Mouse (Mus musculus): ENCODE measurements around the gene Slc22a23.

Slc22a23 gene

DNA sequence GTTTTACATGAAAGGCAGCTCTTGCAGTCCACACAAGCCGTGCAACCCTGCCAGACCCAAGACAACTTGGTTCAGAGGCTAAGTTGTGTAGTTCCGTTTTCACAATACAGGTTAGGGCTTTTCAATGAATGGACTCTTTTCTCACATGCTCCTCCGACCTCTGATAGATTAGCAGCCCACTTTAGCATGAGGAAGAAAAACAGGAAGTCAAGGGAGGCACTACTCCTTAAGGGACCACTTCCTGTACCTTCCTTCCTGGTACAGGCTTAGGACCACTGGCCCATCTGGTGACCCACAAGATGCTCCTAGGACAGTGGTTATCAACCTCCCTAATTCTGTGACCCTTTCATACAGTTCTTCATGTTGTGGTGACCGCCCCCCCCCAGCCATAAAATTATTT lies 116.1 kb downstream of the Slc22a23 start:
- no peak for DNase-seq

DNA sequence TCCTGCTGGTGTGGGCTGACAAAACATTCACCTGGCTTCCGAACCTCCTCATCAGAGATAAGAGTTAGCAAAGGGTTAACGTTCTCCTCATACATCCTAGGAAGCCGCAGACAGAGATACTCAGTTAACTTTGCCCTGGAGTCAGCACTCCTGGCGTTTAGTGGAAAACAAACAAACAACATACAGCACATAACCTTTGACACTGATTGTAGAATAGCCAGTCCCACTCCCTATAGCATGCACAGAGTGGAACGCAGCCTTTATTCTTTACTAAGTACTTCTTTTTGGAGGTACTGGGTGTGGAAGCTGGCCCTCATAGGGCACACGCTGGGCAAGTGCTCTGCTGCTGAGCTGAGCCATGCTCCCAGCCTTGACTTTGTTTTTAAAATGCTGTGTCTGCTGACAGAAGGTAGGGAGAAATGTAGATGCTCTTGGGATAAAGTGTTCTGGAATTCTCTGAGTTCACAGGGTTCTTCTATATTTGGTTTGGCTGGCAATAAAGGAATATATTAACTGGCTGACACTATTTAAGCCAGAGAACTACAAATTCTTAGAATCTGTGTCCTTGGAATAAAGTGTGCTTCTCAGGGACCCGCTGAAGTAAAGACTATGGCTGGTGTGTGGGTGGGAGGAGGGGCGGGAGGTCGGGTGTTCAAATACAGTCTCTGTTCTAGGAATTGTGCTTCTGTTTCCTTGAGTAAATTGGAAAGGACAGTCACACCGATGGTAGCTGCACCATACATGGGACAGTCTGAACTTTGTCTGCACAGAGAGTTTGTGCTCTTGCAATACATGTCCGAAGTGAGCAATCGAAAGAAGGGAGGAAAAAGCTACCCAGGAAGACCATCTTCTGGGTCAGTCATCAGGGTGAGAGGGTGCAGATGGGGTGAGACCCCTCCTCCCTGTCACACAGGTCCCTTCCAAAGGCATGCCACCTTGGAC lies 117.0 kb downstream of the Slc22a23 start:
- DNase-seq, result no peak

DNA sequence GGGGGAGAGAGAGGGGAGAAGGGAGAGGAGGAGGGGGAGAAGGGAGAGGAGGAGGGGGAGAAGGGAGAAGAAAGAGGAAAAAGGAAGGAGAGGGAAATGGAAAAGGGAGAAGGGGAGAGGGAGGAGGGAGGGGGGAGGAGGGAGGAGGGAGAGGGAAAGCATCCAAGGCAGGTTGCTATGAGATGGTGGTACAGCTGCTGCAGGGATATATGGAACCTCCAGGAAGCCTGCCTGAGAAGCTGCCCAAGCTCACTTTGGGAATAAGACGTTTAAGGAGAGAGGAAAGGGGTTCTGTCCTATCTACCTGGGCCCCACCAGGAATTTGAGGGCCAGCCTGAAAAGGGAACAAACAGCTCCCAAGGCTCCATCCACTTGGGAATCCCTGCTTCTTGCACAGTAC lies 118.0 kb downstream of the Slc22a23 start:
- no peak for DNase-seq

GRCm38 (mm10) chr13:34222985-34223384 lies 122.0 kb downstream of the Slc22a23 start:
- DNase-seq, result peak; percentile 86 to 87

DNA sequence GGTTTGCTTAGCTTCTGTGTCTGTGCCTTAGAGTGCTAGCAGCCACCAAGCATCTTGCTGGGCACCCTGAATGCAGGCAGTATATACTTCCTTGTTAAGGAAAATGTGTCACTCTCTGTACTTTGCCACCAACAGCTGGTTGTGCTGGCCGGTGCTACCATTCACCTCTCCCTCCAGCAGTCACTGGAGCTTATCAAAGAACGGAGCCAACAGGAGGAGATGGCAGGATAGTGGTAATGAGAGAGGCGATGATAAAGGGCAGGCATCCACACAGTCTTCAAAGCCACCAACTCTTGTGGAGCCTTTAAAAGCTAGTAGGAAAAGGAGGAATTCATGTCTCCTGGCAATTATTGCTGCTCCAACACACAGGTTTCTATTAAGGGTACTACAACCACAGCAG lies 125.3 kb downstream of the Slc22a23 start:
- no peak for DNase-seq

GRCm38 (mm10) chr13:34218776-34219175 lies 126.2 kb downstream of the Slc22a23 start:
- DNase-seq, result no peak

- no peak for DNase-seq
Observed at GRCm38 (mm10) chr13:34214855-34215254, 130.1 kb downstream of the Slc22a23 start.

DNA sequence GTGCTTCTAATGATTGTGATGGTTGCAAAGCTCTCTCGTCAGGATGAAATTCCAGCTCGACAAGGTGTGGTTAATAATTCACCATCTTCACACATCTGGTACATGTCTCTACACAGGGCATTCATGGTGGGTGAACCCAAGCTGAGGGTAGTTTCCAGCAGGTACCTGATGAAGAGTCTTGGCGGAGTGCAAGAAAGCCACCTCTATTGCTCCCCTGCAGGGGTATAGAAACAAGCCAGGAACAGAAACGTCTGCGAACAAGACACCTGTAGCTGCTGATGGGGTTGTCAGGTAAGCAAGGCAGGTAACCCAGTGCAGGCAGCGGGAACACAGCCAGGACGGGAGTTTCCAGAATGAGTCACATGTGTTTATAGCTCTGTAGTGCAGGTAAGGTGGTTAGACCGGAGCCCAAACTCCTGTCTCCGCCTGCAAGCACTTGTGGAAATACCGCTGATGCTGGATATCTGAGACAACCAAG lies 132.2 kb downstream of the Slc22a23 start:
- DNase-seq, result peak; percentile 72 to 79

DNA sequence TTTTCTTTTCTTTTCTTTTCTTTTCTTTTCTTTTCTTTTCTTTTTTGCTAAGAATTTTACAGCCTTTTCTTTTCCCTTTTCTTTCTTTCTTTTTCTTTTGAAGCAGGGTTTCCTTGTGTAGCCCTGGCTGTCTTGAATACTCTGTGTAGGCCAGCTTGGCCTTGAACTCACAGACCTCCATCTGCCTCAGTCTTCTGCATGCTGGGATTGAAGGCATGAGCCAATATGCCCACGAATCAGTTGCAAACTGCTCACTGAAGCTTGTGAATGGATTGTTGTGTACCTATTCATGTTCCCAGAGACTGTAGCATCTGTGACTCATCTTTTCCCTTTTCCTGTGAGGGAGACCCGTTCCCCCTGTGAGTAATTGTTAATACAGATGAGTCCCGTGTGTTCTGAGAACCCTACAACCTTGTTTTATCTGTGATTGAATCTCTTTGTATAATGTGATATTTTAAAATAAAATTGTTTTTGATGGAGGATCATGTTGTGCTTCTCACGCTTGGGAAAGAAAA lies 133.7 kb downstream of the Slc22a23 start:
- DNase-seq, result no peak

GRCm38 (mm10) chr13:34207714-34208470 lies 137.1 kb downstream of the Slc22a23 start:
- no peak for DNase-seq

GRCm38 (mm10) chr13:34205216-34205615 lies 139.8 kb downstream of the Slc22a23 start:
- DNase-seq, result peak; percentile 32 to 33

DNA sequence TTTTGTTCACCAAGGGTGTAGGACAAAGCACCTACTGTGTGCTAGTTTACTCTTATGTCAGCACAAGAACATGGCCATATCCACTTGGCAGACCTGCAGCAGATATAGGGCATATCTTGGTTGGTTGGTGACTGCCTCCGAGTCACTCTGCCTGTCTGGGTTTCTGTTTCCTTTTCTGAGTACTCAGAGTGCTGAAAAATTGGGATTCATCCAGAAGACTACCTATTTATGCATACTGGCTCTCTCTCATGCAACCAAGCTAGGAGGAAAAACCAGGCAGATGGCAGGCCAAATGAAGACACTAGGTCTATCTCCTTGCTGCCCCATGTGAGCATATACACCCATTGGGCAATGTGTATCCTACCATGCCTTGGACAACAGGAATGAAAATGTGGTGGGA lies 149.3 kb downstream of the Slc22a23 start:
- DNase-seq, result no peak

DNA sequence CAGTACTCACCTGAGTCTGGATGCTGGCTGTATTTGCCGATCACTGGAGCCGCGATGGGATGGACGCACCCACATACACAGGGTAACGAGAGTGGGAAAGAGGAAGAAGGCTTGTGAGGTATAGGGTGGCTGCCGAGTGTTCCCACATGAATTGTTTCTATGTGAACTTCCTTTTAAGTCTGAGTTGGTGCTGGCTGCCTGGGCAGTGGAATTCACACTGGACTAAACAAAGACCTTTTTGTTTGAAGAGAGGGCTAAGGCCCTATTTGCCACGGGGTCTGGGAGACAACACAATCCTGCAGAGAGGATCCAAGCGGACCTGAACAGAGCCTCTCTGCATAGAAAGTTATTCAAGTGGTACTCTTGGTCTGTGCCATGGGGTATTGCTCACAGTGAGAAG lies 151.6 kb downstream of the Slc22a23 start:
- DNase-seq, result no peak

GRCm38 (mm10) chr13:34192414-34193191 lies 152.4 kb downstream of the Slc22a23 start:
- peak in 1 of 2 experiments; percentile 28 for DNase-seq

DNA sequence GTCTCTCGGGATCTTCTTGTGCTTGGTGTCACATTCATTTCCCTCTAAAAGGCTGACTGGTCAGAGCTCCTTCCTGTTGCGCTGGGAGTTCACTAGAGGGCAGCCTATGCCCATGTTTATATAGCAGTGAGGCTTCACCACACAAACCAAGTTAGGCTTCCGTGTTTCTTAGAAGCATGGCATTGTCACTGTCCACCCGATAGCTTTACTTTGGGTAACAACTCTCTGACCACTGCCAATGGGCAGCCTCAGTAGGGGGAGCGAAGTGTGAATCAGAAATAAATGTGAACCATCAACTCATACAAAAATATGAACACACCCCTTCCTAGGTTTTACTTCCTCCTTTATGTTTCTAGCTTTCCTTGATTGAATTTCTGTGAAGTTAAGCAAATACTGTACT lies 157.4 kb downstream of the Slc22a23 start:
- peak; percentile 72 to 77 for DNase-seq

DNA sequence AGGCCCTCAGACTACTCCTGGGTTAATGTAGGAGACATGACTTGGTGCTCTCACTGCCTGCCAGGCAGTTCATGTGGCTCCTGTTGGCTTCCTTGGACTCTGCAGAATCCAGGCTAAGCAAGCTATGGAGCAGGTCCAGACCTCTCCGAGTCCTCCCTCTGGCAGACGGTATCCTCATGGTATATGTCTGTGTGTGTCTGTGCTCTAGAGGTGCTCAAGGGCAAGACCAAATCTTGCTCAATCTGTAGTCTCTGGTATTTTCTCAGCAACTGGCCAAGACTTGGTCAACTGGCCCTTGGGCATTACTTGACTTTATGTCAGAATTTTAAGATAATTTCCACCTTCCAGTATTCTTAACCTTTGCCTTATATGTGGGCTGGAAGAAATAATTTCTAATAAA lies 159.6 kb downstream of the Slc22a23 start:
- no peak for DNase-seq

- DNase-seq, result no peak
Observed at GRCm38 (mm10) chr13:34181624-34182023, 163.4 kb downstream of the Slc22a23 start.

DNA sequence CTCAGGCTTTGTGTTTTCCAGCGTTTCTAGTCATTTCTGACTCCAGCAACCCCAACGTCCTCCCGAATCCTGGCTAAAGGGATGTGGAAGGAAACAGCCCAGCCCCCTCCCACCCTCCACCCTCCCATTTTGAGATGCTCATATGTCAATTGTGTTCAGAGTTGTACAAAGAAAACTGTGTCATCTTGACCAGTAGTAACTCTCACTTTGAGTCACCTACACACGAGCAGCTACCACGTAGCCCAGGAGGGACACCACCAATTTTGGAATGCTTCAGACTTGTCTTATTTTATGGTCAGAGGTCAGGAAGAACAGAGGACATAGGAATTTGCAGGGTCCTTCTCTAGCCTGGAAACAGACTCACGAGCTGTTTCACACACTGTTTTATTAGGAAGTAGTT lies 171.0 kb downstream of the Slc22a23 start:
- DNase-seq, result no peak

- DNase-seq, result no peak
Observed at GRCm38 (mm10) chr13:34163304-34163975, 181.5 kb downstream of the Slc22a23 start.

GRCm38 (mm10) chr13:34162491-34163303 lies 182.3 kb downstream of the Slc22a23 start, which contains the start of gene Psmg4:
TSS of gene Psmg4 (plus strand) at chr13:34162964.
- DNase-seq, result peak; percentile 94 to 97

- no peak for DNase-seq
Observed at GRCm38 (mm10) chr13:34159926-34160325, 185.1 kb downstream of the Slc22a23 start.

Measured in kidney, postnatal 36 days (tissue).